Mouse (Mus musculus): ENCODE data around the gene Gse1.

Gse1 gene

GRCm38 (mm10) chr8:120515650-120516049 lies 287.4 kb downstream of the Gse1 start:
- 83% methylated on average over 6 of the region's 6 CpGs for WGBS

GRCm38 (mm10) chr8:120516182-120516755 lies 288.0 kb downstream of the Gse1 start:
- 64% methylated on average over 12 of the region's 12 CpGs for WGBS

- WGBS, result 75% methylated on average over 11 of the region's 11 CpGs
Observed at GRCm38 (mm10) chr8:120517666-120518410, 289.6 kb downstream of the Gse1 start.

- WGBS, result 52% methylated on average over 14 of the region's 14 CpGs
Observed at GRCm38 (mm10) chr8:120518736-120519534, 290.7 kb downstream of the Gse1 start.

GRCm38 (mm10) chr8:120520287-120520686 lies 292.0 kb downstream of the Gse1 start:
- WGBS, result 86% methylated on average over 15 of the region's 15 CpGs

- 38% methylated on average over 20 of the region's 20 CpGs for WGBS
Observed at GRCm38 (mm10) chr8:120520707-120521590, 292.7 kb downstream of the Gse1 start.

- WGBS, result 56% methylated on average over 7 of the region's 7 CpGs
Observed at GRCm38 (mm10) chr8:120521591-120521965, 293.3 kb downstream of the Gse1 start.

GRCm38 (mm10) chr8:120523641-120524040 lies 295.4 kb downstream of the Gse1 start:
- 58% methylated on average over 7 of the region's 7 CpGs for WGBS

GRCm38 (mm10) chr8:120525135-120525534 lies 296.9 kb downstream of the Gse1 start:
- WGBS, result 85% methylated on average over 1 of the region's 1 CpGs

- WGBS, result 53% methylated on average over 6 of the region's 6 CpGs
Observed at GRCm38 (mm10) chr8:120525832-120526231, 297.6 kb downstream of the Gse1 start.

GRCm38 (mm10) chr8:120526577-120526976 lies 298.3 kb downstream of the Gse1 start:
- 63% methylated on average over 4 of the region's 4 CpGs for WGBS

- WGBS, result 59% methylated on average over 3 of the region's 3 CpGs
Observed at GRCm38 (mm10) chr8:120528332-120528731, 300.1 kb downstream of the Gse1 start.

GRCm38 (mm10) chr8:120529226-120529625 lies 301.0 kb downstream of the Gse1 start:
- 81% methylated on average over 7 of the region's 7 CpGs for WGBS

GRCm38 (mm10) chr8:120530954-120531656 lies 302.8 kb downstream of the Gse1 start:
- 79% methylated on average over 16 of the region's 16 CpGs for WGBS

- 52% methylated on average over 10 of the region's 10 CpGs for WGBS
Observed at GRCm38 (mm10) chr8:120531775-120532516, 303.7 kb downstream of the Gse1 start.

- 25% methylated on average over 28 of the region's 29 CpGs for WGBS
Observed at GRCm38 (mm10) chr8:120532517-120533215, 304.4 kb downstream of the Gse1 start.

- WGBS, result 69% methylated on average over 3 of the region's 3 CpGs
Observed at GRCm38 (mm10) chr8:120533380-120533779, 305.1 kb downstream of the Gse1 start.

GRCm38 (mm10) chr8:120534080-120534479 lies 305.8 kb downstream of the Gse1 start:
- 70% methylated on average over 8 of the region's 8 CpGs for WGBS

GRCm38 (mm10) chr8:120534504-120535368 lies 306.5 kb downstream of the Gse1 start:
- WGBS, result 25% methylated on average over 14 of the region's 14 CpGs

Data from cerebral cortex, adult 2 months (tissue).